In genomic region chr10:13192731-13193351, GRCm38 (mm10) we compare ENCODE assay signal across 8 mouse cellular contexts. TPM values are rescaled to one million over a fixed set of nuclear protein-coding genes. Genes with fewer than 3 reads are reported as not detected.
A peak's percentile ranks its signal among the peaks of the same experiment; 100 is the strongest.
DNase-seq lines count a peak whose midpoint lies in the region; ATAC-seq lines count a peak whose summit lies in the region.

Gene Ltv1, minus strand, starts transcription at chr10:13193168.

- peak within 1 kb of the TSS; percentile 76 for H3K9ac ChIP-seq in hindbrain, embryonic 11.5 days (ENCODE audit: low read depth, low read length)

- no peaks in the 10 kb centered on the region for H3K36me3 ChIP-seq in hindbrain, embryonic 11.5 days (ENCODE audit: control insufficient read depth, insufficient read depth, low read length)

- ATAC-seq in hindbrain, embryonic 11.5 days (ENCODE audit: low FRiP score): peak; percentile 100

- H3K4me2 ChIP-seq in hindbrain, embryonic 11.5 days (replicated peaks; ENCODE audit: low read depth, low read length): peak within 1 kb of the TSS; percentile 54

- no peaks in the 10 kb centered on the region for H3K27me3 ChIP-seq in hindbrain, embryonic 11.5 days (ENCODE audit: control insufficient read depth, insufficient read depth, low read length)

- H3K9me3 ChIP-seq in hindbrain, embryonic 11.5 days (ENCODE audit: control insufficient read depth, low read length): no peaks in the 10 kb centered on the region

- 0 out of 2 replicates have a peak, but pooled peaks cover 2% of the 10 kb centered on the region for H3K4me1 ChIP-seq in hindbrain, embryonic 11.5 days (replicated peaks; ENCODE audit: control insufficient read depth, insufficient read depth, low read length)

- H3K27ac ChIP-seq in hindbrain, embryonic 11.5 days (ENCODE audit: low read depth, low read length): peak within 1 kb of the TSS; percentile 24; the same call in 1 of the 2 replicates

- peak within 1 kb of the TSS; percentile 96 for H3K4me3 ChIP-seq in hindbrain, embryonic 11.5 days (ENCODE audit: low read depth, low read length)

- peak; percentile 95 for DNase-seq in Muller cell, postnatal 12 days (ENCODE audit: inconsistent ontology term)
- peak; percentile 97 for DNase-seq in cerebellum, adult 9-11 months
- DNase-seq in frontal cortex, adult 2 months (ENCODE audit: extremely low spot score in 1 of 2, low spot score in 1 of 2): peak; percentile 90 to 97
- DNase-seq in hindbrain, embryonic 11.5 days (ENCODE audit: low spot score): peak; percentile 94
- DNase-seq in layer of hippocampus, postnatal 10 days (ENCODE audit: low spot score in 2 of 2): peak; percentile 94 to 96
- peak; percentile 97 for DNase-seq in lung, postnatal 10 days
- DNase-seq in ovary, postnatal 36 days (ENCODE audit: low spot score): peak; percentile 94
- DNase-seq in thymus, postnatal 25 days: peak; percentile 95

- under 1% methylated on average over 43 of the region's 43 CpGs for WGBS in hindbrain, embryonic 11.5 days

RNA-seq across cellular contexts. Expression of gene Ltv1, which starts in this region (rescaled TPM):
- polyA plus RNA-seq in frontal cortex, adult 2 months (2012; rRNA removed): 21.5 and 23.1 TPM in 2 replicates
- 76.2 and 78.6 TPM in 2 replicates for polyA plus RNA-seq in hindbrain, embryonic 11.5 days (2014; fragmentation: Nextera tagmentation; extraction: Ambion mirVana)
- 10 to 100 TPM; 21.6 to 26.2 TPM for total RNA-seq in layer of hippocampus, postnatal 10 days (2021)

Comparison
In these comparisons a context has a peak if more than half of its experiments do, and no peak if none do; other contexts are left out.
1. Peak in every context shown above with its lines: DNase-seq, ATAC-seq, H3K4me3 ChIP-seq and H3K27ac ChIP-seq.